Mouse (Mus musculus): ENCODE measurements around the gene Ptpn5.

Gene Ptpn5

GRCm38 (mm10) chr7:47061560-47061959 lies 71.9 kb downstream of the Ptpn5 start:
- no peak for DNase-seq (ENCODE audit: extremely low spot score, low read depth, low spot score)

DNA sequence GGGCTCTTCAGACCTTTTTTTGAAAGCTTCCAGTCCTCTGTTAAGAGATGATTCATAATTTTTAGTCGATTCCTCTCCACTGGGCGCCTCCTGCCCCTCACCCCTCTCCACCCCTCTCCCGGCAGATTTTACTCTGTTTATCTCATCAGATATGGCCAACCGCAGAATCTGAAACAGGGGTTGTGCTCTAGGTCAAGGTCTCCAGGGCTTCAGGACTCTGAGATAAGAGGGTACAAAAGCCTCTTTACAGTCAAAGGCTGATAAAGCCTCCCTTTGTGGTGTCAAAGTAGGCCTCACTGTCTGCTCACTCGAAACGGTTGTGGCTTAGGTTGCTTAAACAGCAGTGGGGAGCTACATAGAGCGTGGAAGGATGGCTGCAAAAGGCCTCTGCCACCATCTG lies 74.1 kb downstream of the Ptpn5 start:
- no peak for DNase-seq (ENCODE audit: extremely low spot score, low read depth, low spot score)

- DNase-seq (ENCODE audit: extremely low spot score, low read depth, low spot score), result no peak
These were observed 77.2 kb downstream of the Ptpn5 start for GRCm38 (mm10) chr7:47056273-47056672.

GRCm38 (mm10) chr7:47055744-47056143 lies 77.7 kb downstream of the Ptpn5 start:
- no peak for DNase-seq (ENCODE audit: extremely low spot score, low read depth, low spot score)

GRCm38 (mm10) chr7:47054666-47055065 lies 78.8 kb downstream of the Ptpn5 start:
- DNase-seq (ENCODE audit: extremely low spot score, low read depth, low spot score), result no peak

DNA sequence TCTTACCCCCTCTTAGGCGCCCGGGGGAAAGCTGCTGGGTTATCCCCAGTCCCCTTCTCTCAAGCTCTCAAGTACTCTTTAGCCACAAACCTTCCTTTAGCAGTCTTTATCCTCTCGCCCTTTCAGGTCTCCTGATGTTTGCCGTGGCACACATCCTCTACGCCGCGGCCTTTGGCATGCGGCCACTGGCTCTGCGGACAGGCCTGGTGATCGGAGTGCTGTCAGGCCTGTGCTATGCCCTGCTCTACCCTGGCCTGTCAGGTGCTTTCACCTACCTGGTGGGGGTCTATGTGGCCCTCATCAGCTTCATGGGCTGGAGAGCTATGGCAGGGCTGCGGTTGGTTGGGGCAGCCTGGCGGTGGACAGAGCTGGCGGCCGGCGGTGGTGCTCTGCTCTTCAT lies 80.2 kb downstream of the Ptpn5 start:
- no peak for DNase-seq (ENCODE audit: extremely low spot score, low read depth, low spot score)

GRCm38 (mm10) chr7:47052276-47052675 lies 81.2 kb downstream of the Ptpn5 start:
- DNase-seq (ENCODE audit: extremely low spot score, low read depth, low spot score), result no peak

- DNase-seq (ENCODE audit: extremely low spot score, low read depth, low spot score), result no peak
These were observed 81.9 kb downstream of the Ptpn5 start for GRCm38 (mm10) chr7:47051404-47052151.

GRCm38 (mm10) chr7:47050766-47051165 lies 82.7 kb downstream of the Ptpn5 start:
- no peak for DNase-seq (ENCODE audit: extremely low spot score, low read depth, low spot score)

DNA sequence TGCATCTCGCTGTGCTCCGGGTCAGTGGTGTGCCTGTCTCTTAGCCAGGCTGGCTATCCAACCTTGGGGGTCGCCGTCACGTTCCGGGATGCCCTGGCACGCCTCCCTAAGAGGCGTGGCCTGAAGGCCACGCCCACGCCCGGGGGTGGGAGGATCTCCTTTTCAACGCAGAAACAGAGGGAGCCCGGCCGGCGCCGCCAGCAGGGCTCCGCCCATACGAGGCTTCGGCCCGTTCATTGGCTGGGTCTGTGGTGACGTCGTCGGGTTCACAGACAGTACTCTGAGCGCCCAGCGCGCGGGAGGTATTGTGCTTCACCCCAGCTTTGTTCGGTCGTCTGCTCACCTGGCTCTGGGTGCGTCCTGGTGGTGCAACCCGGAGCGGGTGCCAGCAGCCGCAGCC lies 83.1 kb downstream of the Ptpn5 start, which contains the start of gene Tmem86a:
TSS of gene Tmem86a (plus strand) at position 236 of the 400 bp plus-strand sequence.
- DNase-seq (ENCODE audit: extremely low spot score, low read depth, low spot score), result peak; percentile 96

DNA sequence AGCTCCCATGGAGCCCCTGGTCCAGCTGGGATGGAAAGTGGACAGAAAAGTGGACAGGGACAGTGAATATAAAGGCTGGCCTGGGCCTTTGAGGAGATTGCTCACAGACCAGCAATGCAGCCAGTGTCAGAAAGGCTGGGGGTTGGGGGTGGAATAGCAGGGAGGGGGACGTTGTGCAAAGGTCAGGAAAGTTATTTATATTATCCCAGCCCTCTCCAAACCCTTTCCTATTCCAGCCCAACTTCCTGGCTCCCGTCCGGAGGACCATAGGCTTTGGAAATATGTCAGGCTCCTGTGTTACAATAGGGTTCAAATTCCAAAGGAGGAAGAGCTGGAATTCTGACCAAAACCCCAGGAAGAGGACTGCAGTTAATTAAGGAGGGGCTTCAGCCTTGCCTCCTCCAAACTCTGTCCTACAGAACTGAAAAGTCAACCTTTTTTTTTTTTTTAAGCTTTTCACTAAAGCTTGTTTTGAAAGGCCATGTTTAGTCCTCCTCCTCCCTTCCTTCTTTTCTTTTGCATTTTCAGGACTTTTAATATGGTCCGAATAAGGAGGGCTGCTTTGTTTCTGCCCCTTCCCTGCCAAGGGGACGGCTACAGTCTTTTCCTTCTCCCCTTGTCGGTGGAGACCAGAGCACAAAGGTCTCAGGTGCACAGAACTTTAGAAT lies 90.5 kb downstream of the Ptpn5 start:
- no peak for DNase-seq (ENCODE audit: extremely low spot score, low read depth, low spot score)

DNA sequence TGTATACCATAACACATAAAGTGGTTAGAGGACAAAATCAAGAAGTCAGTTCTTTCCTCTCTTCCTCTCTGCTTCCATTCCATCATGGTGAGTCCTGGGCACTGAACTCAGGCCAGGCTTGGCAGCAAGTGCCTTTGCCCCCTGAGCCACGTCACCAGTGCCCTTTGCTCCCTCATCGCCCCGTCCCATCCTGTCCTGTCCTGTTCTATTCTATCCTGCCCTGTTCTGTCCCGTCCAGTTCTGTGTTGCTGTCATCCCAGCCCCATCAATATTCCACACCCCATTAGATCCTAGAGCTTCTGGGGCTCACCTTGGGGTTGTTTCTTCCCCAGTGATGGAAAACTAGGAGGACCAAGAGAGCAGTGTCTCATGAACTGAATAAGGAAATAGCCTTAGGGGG lies 91.4 kb downstream of the Ptpn5 start:
- DNase-seq (ENCODE audit: extremely low spot score, low read depth, low spot score), result no peak

DNA sequence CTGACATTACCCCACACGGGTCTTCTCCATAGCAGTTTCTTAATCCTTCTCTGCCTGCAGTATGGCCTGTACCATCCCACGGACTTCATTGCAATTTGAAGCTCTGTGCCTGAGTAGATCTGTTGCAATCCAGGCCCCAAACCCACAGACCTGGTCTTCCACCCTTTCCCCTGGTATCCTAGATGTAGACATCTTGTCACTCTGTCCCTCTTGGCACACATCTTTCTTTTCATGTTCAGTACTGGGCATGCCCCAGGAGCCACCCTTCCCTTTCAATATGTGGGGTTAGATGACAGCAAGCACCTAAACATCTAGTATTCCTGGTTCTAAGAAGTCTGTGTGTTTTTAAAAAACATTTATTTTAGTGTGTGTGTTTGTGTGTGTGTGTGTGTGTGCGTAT lies 91.8 kb downstream of the Ptpn5 start:
- no peak for DNase-seq (ENCODE audit: extremely low spot score, low read depth, low spot score)

- no peak for DNase-seq (ENCODE audit: extremely low spot score, low read depth, low spot score)
These were observed 98.1 kb downstream of the Ptpn5 start for GRCm38 (mm10) chr7:47035426-47035825.

DNA sequence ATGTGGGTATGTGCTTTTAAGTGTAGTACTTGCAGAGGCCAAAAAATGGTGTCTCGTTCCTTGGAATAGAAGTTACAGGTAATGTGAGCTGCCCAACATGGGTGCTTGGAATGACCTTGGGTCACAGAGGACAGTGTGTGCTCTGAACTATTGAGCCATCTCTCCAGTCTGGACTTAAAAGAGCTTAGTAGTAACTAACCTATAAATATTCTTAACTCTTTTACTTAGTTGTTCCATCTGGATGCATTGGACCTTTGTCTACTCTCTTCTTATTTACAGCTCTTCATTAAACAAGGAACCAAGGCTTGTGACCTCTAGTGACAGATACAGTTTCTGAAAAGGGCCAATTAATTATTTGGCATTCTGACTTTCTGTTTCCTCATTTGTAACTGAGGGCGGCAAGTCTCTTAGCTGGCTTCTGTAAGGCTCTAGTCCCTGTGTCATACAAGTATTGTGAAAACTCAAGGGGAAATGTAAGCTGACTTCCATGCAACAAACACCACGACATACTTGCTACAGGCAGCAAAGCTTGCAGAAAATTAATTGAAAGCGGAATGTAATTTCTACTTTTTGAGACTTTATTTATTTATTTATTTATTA lies 98.6 kb downstream of the Ptpn5 start:
- DNase-seq (ENCODE audit: extremely low spot score, low read depth, low spot score), result no peak

GRCm38 (mm10) chr7:47031371-47031770 lies 102.1 kb downstream of the Ptpn5 start:
- DNase-seq (ENCODE audit: extremely low spot score, low read depth, low spot score), result no peak

GRCm38 (mm10) chr7:47030517-47031193 lies 102.8 kb downstream of the Ptpn5 start:
- DNase-seq (ENCODE audit: extremely low spot score, low read depth, low spot score), result no peak
